Mouse (Mus musculus): ENCODE measurements around the gene Mettl7a2. TPM values are rescaled to one million over a fixed set of nuclear protein-coding genes. Genes with fewer than 3 reads are reported as not detected.
A peak's percentile ranks its signal among the peaks of the same experiment; 100 is the strongest.

Mettl7a2 gene
- polyA plus RNA-seq, 1 experiment from 2014 or later, result not detected

DNA sequence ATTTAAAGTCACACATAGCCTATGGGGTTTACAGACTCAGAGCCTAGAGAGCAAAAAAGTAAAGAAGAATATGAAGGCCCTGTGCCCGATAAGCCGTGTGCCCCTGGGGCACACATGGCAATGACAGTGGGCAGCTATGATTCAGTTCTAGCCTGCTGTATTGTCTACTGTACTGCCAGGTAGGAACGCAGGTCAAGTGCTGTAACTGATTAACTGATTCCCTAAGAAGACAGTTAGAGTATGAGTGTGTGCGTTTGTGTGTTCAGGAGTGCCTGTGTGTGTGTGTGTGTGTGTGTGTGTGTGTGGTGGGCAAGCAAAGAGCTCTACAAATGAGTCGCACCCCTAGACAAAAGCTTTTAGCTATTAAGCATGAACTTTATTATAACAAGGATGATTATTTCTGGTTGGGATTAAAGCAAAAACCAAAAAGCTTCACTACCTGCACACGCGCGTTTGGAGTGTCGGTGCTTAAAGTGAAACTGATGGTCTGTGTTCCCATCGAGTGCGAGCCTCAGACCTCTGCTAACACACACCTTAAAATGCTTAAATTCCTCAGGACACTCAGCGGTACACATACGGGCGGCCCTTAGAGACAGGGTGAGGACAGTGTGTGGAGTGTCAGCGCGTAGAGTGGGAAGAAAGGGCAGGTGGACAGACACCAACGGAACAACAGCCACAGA lies 34.7 kb downstream of the Mettl7a2 start:
- Histone ChIP-seq H3K9me3 (ENCODE audit: control insufficient read depth, low read length) (no peaks in the 10 kb centered on the region), H3K4me1 (ENCODE audit: control insufficient read depth, insufficient read depth, low read length) (no peaks in the 10 kb centered on the region), H3K36me3 (ENCODE audit: control insufficient read depth, insufficient read depth, low read length) (no peaks in the 10 kb centered on the region), H3K27me3 (replicated peaks; ENCODE audit: control insufficient read depth, insufficient read depth, low read length) (no peaks in the 10 kb centered on the region), H3K27ac (ENCODE audit: low read length) (no peak overlapping the region), H3K4me3 (ENCODE audit: low read length) (no peak overlapping the region), H3K4me2 (ENCODE audit: low read depth, low read length) (no peak overlapping the region), H3K9ac (ENCODE audit: low read depth, low read length) (no peak overlapping the region)
- WGBS, result 85% methylated on average over 17 of the region's 17 CpGs
- peak; percentile 41 for ATAC-seq

DNA sequence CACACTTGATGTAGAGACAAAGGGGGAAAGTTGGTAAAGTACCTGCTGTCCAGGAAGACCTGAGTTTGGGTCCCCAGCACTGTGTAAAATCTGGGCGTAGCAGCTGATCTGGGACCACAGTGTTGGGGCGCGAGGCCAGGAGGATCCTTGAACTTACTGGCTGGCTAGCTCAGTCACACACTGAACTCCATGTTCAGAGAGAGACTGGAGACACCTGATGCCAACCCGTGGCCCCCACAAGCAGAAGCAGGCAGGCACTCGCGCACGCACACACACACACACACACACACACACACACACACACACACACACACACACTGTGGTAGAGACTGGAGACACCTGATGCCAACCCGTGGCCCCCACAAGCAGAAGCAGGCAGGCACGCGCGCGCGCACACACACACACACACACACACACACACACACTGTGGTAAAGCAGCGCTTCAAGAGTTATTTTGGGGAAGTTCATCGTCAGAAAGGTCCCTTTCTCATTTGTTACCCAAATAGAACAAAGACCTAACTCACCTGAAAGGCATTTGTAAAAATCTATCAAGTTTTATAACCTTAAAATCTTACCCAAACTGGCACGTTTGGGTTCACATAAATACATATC lies 35.3 kb downstream of the Mettl7a2 start:
- Histone ChIP-seq H3K9me3 (ENCODE audit: control insufficient read depth, low read length) (no peaks in the 10 kb centered on the region), H3K4me2 (ENCODE audit: low read depth, low read length) (no peak overlapping the region), H3K36me3 (ENCODE audit: control insufficient read depth, insufficient read depth, low read length) (0 out of 2 replicates have a peak, but pooled peaks cover under 1% of the 10 kb centered on the region), H3K27me3 (replicated peaks; ENCODE audit: control insufficient read depth, insufficient read depth, low read length) (no peaks in the 10 kb centered on the region), H3K4me3 (ENCODE audit: low read length) (no peak overlapping the region), H3K4me1 (ENCODE audit: control insufficient read depth, insufficient read depth, low read length) (no peaks in the 10 kb centered on the region), H3K27ac (ENCODE audit: low read length) (no peak overlapping the region), H3K9ac (ENCODE audit: low read depth, low read length) (no peak overlapping the region)
- ATAC-seq, result no peak
- 86% methylated on average over 16 of the region's 16 CpGs for WGBS

- ATAC-seq, result no peak
- H3K9ac ChIP-seq (ENCODE audit: low read depth, low read length), result no peak overlapping the region
- WGBS, result 71% methylated on average over 9 of the region's 9 CpGs
- H3K27me3 ChIP-seq (replicated peaks; ENCODE audit: control insufficient read depth, insufficient read depth, low read length), result no peaks in the 10 kb centered on the region
- H3K4me1 ChIP-seq (ENCODE audit: control insufficient read depth, insufficient read depth, low read length), result no peaks in the 10 kb centered on the region
- no peak overlapping the region for H3K4me3 ChIP-seq (ENCODE audit: low read length)
- H3K27ac ChIP-seq (ENCODE audit: low read length), result no peak overlapping the region
- H3K36me3 ChIP-seq (ENCODE audit: control insufficient read depth, insufficient read depth, low read length), result 0 out of 2 replicates have a peak, but pooled peaks cover 4% of the 10 kb centered on the region
- no peak overlapping the region for H3K4me2 ChIP-seq (ENCODE audit: low read depth, low read length)
- no peaks in the 10 kb centered on the region for H3K9me3 ChIP-seq (ENCODE audit: control insufficient read depth, low read length)
These were observed 35.9 kb downstream of the Mettl7a2 start for GRCm38 (mm10) chr15:100388886-100389285.

DNA sequence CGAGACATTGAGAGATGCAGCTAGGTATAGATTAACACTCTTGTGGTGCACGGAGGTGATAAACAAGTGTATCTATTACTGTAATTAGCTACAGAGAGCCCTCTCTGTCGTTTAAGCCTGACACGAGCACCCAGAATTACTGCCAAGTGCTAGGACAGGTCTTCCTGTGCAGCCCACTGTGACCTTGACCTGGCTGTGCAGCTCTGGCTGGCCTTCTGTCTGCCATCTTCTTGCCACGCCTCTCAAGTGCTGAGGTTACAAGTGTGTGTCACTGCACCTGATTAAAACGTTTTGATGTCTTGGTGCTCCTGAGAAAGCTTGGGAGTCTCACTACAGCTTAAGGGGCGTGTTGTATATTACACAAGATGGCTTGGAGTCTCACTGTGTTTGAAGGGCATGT lies 38.1 kb downstream of the Mettl7a2 start:
- 63% methylated on average over 7 of the region's 7 CpGs for WGBS
- no peak overlapping the region for H3K4me3 ChIP-seq (ENCODE audit: low read length)
- H3K27ac ChIP-seq (ENCODE audit: low read length), result no peak overlapping the region
- H3K9me3 ChIP-seq (ENCODE audit: control insufficient read depth, low read length), result no peaks in the 10 kb centered on the region
- H3K9ac ChIP-seq (ENCODE audit: low read depth, low read length), result no peak overlapping the region
- ATAC-seq, result no peak
- no peaks in the 10 kb centered on the region for H3K27me3 ChIP-seq (replicated peaks; ENCODE audit: control insufficient read depth, insufficient read depth, low read length)
- peaks cover 7% of the 10 kb centered on the region; the same call in 1 of the 2 replicates for H3K36me3 ChIP-seq (ENCODE audit: control insufficient read depth, insufficient read depth, low read length)
- H3K4me1 ChIP-seq (ENCODE audit: control insufficient read depth, insufficient read depth, low read length), result no peaks in the 10 kb centered on the region
- H3K4me2 ChIP-seq (ENCODE audit: low read depth, low read length), result no peak overlapping the region

DNA sequence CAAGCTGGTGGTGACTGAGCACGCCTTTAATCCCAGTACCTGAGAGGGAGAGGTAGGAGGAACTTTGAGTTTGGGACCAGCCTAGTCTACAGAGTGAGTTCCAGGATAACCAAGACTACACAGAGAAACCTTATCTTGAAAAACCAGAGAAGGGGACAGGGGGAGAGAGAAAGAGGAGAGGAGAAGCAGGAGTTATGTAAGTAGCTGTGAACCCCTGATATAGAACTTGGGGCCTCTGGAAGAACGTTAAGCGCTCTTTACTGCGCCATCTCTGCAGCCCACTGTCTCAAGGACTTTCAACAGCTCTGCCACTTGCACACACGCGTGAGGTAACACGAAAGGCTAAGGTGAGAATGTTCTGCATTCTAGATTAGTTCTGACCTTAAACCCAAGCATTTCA lies 38.6 kb downstream of the Mettl7a2 start:
- Histone ChIP-seq H3K27ac (ENCODE audit: low read length) (no peak overlapping the region), H3K9me3 (ENCODE audit: control insufficient read depth, low read length) (no peaks in the 10 kb centered on the region), H3K36me3 (ENCODE audit: control insufficient read depth, insufficient read depth, low read length) (peaks cover 7% of the 10 kb centered on the region), H3K9ac (ENCODE audit: low read depth, low read length) (no peak overlapping the region), H3K4me1 (ENCODE audit: control insufficient read depth, insufficient read depth, low read length) (no peaks in the 10 kb centered on the region), H3K4me3 (ENCODE audit: low read length) (no peak overlapping the region), H3K4me2 (ENCODE audit: low read depth, low read length) (no peak overlapping the region), H3K27me3 (replicated peaks; ENCODE audit: control insufficient read depth, insufficient read depth, low read length) (no peaks in the 10 kb centered on the region)
- WGBS, result 86% methylated on average over 7 of the region's 7 CpGs
- no peak for ATAC-seq

DNA sequence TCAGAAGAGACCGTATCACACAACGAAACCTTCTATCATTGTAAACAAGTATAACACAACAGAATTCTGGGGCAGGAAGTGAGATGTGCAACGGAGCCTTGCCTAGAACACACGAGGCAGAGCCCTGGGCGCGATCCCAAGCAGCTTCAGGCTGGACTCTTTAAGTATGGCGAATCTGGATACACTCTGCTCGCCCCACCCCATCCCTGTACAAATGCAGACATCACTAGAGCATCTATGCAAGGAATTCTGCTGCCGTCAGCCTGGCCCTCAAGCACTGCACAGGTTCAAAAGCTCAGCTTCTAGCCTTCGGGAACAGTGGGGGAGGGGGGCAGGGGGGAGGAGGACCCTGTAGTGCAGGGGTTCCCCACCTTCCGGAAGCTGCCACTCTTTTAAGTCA lies 40.0 kb downstream of the Mettl7a2 start:
- H3K27ac ChIP-seq (ENCODE audit: low read length), result no peak overlapping the region
- ATAC-seq, result no peak
- H3K36me3 ChIP-seq (ENCODE audit: control insufficient read depth, insufficient read depth, low read length), result peaks cover 15% of the 10 kb centered on the region
- 79% methylated on average over 11 of the region's 11 CpGs for WGBS
- H3K27me3 ChIP-seq (replicated peaks; ENCODE audit: control insufficient read depth, insufficient read depth, low read length), result no peaks in the 10 kb centered on the region
- no peak overlapping the region for H3K4me2 ChIP-seq (ENCODE audit: low read depth, low read length)
- no peaks in the 10 kb centered on the region for H3K9me3 ChIP-seq (ENCODE audit: control insufficient read depth, low read length)
- no peak overlapping the region for H3K9ac ChIP-seq (ENCODE audit: low read depth, low read length)
- H3K4me3 ChIP-seq (ENCODE audit: low read length), result no peak overlapping the region
- no peaks in the 10 kb centered on the region for H3K4me1 ChIP-seq (ENCODE audit: control insufficient read depth, insufficient read depth, low read length)

DNA sequence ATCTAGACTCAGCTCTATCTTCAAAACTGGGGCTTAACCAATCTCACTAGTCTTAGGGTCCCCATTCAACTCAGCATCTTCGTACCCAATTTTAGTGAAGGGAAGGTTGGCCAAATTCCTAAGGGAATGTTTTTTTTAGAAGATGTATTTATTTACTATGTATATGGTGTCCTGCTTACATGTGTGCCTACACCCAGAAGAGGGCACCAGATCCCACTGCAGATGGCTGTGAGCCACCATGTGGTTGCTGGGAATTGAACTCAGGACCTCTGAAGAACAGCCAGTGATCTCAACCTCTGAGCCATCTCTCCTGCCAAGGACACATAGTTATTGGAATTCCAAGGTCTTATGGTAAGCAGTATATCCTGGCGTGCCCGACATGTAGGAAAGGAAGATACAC lies 42.6 kb downstream of the Mettl7a2 start:
- H3K36me3 ChIP-seq (ENCODE audit: control insufficient read depth, insufficient read depth, low read length), result peaks cover 27% of the 10 kb centered on the region
- WGBS, result 97% methylated on average over 3 of the region's 3 CpGs
- ATAC-seq, result no peak

GRCm38 (mm10) chr15:100400592-100401250 lies 47.7 kb downstream of the Mettl7a2 start:
- Histone ChIP-seq H3K4me2 (ENCODE audit: low read depth, low read length) (no peak overlapping the region), H3K9ac (ENCODE audit: low read depth, low read length) (no peak overlapping the region), H3K4me1 (ENCODE audit: control insufficient read depth, insufficient read depth, low read length) (peaks cover 3% of the 10 kb centered on the region), H3K27me3 (replicated peaks; ENCODE audit: control insufficient read depth, insufficient read depth, low read length) (no peaks in the 10 kb centered on the region), H3K36me3 (ENCODE audit: control insufficient read depth, insufficient read depth, low read length) (peaks cover 31% of the 10 kb centered on the region), H3K4me3 (ENCODE audit: low read length) (no peak overlapping the region), H3K9me3 (ENCODE audit: control insufficient read depth, low read length) (no peaks in the 10 kb centered on the region), H3K27ac (ENCODE audit: low read length) (no peak overlapping the region)
- 77% methylated on average over 16 of the region's 16 CpGs for WGBS
- ATAC-seq, result peak; percentile 55

More for the DNA sequence above, 42.6 kb downstream of the Mettl7a2 start:
- Histone ChIP-seq H3K9me3 (ENCODE audit: control insufficient read depth, low read length) (no peaks in the 10 kb centered on the region), H3K27me3 (replicated peaks; ENCODE audit: control insufficient read depth, insufficient read depth, low read length) (no peaks in the 10 kb centered on the region), H3K4me3 (ENCODE audit: low read length) (no peak overlapping the region), H3K9ac (ENCODE audit: low read depth, low read length) (no peak overlapping the region), H3K4me2 (ENCODE audit: low read depth, low read length) (no peak overlapping the region), H3K4me1 (ENCODE audit: control insufficient read depth, insufficient read depth, low read length) (no peaks in the 10 kb centered on the region), H3K27ac (ENCODE audit: low read length) (no peak overlapping the region)

- Histone ChIP-seq H3K9ac (ENCODE audit: low read depth, low read length) (peak overlapping the region; percentile 54; the same call in 1 of the 2 replicates), H3K4me3 (ENCODE audit: low read length) (peak overlapping the region; percentile 31), H3K27me3 (replicated peaks; ENCODE audit: control insufficient read depth, insufficient read depth, low read length) (no peaks in the 10 kb centered on the region), H3K27ac (ENCODE audit: low read length) (peak overlapping the region; percentile 16; the same call in 1 of the 2 replicates), H3K36me3 (ENCODE audit: control insufficient read depth, insufficient read depth, low read length) (peaks cover 29% of the 10 kb centered on the region), H3K4me1 (ENCODE audit: control insufficient read depth, insufficient read depth, low read length) (peaks cover 10% of the 10 kb centered on the region), H3K4me2 (ENCODE audit: low read depth, low read length) (peak overlapping the region; percentile 28; the same call in 1 of the 2 replicates), H3K9me3 (ENCODE audit: control insufficient read depth, low read length) (no peaks in the 10 kb centered on the region)
- ATAC-seq, result no peak
- 91% methylated on average over 4 of the region's 4 CpGs for WGBS
These were observed 48.8 kb downstream of the Mettl7a2 start for GRCm38 (mm10) chr15:100401811-100402210.

Data from intestine, embryonic 16.5 days (tissue).